Mouse (Mus musculus) c-Kit-positive CD71-negative TER-119-negative erythroid progenitor cells, embryonic 14.5 days (primary cell): ENCODE results near the gene Draxin.
"Not testable (repeated sequence)": the region's sequence is repeated elsewhere in the genome, so short reads cannot be mapped to it uniquely, and the experiment has no call there.

ENCODE experiments used
- DNase-seq: peaks from one replicate; pipeline ENCODE4 v3.0.0-alpha.2; 2013; ENCODE audit warnings: low read depth

Gene Draxin

DNA sequence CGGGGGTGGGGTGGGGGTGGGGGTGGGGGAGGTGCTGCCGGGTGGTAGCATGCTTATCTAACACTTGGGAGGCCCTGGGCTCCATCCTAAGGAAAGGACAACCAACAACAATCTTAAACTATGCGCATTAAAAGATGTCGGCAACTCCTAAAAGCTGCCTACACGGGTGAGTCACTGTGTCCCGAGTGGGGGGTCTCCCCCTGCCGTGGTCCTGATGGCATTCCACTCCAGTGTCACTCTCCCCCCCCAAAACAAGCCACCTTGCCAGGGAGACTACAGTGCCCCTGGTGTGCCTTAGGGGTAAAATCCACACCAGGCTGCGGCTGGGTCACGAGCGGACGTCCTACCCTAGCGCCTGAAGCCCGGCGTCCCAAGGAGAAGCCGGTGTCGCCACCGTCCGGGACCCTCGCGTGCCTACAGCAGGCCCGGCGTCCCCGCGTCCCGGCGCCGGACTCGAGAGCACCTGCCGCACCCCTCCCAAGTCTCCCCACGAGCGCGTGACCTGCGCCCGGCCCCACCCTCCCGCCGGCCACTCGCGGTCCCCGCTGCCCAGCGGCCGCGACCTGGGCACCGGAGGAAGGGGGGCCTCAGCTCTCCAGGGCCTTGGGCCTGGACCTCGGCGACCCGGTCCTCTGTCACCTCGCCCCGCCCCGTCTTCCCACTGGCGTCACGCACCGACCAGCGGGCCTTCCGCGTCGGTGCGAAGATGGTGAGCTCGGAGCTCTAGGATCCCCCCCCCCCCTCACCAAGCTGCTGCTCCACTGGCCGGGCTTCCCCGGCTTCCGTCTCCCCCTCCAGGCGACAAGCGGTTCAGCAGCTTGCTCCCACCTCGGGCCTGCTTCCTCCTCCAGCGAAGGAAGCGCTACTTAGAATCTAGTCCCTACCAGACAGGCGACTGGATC, 21.0 kb upstream of the Draxin start, which contains the start of gene Fbxo6:
Gene Fbxo6 (minus strand): TSS at position 874 of the 902 bp plus-strand sequence.
- peak; percentile 85 for DNase-seq

DNA sequence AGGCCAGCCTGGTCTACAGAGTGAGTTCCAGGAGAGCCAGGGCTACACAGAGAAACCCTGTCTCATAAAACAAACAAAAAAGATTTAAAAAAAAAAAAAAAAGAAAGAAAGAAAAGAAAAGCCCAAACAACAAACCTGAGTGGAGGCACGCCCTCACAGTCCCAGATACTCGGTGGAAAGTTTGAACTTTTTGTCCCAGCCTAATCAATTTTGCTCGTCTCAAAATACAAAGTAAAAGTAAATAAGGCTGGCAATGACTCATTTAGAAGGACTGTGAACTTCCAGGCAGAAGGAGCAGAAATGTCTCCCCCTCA, 20.4 kb upstream of the Draxin start:
- no peak for DNase-seq

DNA sequence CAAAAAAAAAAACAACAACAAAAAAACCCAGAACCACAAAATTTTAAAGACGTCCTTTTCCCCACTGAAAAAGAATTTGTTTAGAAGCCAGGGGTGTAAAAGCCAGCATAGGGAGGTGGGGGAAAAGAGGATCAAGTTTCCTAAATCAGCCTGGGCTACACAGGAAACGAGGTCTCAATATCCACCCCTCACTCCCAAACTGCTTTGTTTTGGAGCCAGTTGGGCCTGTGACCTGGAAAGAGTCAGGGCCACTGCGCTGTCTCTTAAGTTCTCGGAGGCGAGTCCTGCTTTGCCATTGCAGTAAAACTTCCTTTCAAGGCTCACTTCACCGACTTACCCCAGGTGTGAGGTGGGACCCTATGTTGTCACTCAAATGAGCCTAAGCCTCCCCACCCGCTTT, 19.7 kb upstream of the Draxin start:
- no peak for DNase-seq

DNA sequence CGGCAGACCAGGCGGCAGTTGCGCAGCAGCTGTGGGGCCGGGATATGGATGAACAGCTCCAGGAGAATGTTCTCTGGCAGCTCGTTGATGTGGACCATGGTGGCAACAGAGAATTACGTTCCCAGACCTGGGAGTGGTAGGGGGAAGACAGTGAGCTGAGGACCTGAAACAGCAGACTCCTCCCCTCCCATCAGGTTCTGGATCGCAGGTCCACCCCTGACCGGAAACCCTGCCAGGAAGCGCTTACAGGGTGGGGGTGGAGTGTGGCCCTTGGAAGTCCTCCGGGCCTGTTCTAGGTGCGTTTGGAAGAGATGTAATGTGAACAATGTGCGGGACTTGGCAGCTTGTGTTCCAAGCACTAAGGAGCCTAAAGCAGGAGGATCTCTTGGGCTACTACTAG, 19.0 kb upstream of the Draxin start:
- DNase-seq: no peak

DNA sequence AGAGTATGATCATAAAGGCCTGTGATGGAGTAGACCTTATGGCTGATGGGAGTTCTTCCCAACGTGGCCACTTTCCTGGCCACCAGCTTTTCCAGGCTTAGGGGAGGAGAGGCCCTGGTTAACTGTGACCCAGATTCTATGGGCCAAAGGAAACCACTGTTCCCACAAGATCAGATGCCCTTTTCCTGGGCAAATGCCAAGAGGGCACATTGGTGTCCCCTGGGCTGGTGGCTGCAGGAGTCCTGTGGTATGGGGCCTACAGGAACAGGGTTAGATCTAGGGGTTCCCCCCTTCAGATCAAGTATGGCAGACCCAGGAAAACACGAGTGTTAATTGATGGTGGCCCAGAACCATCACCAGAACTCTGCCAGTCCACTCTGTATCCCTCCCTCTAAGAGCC, 17.2 kb upstream of the Draxin start:
- DNase-seq: no peak

DNA sequence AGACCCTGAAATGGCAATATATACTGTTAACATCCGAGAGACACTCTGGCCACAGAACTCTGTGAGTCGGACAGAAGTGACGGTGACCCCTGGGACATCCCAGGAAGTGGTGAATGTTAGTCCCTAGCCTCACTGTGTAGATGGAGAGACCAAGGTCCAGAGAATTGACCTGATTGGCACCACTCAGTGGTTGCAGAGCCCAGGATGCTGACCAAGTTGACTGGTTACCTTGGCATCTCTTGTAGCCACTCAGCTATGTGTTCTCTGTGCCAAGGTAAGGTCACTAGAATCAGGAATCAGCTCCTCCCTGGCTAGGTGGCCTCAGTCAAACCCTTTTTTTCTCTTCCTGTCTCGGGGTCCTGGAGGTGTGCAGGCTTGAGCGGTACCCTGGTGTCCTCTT, 13.2 kb upstream of the Draxin start:
- no peak for DNase-seq

DNA sequence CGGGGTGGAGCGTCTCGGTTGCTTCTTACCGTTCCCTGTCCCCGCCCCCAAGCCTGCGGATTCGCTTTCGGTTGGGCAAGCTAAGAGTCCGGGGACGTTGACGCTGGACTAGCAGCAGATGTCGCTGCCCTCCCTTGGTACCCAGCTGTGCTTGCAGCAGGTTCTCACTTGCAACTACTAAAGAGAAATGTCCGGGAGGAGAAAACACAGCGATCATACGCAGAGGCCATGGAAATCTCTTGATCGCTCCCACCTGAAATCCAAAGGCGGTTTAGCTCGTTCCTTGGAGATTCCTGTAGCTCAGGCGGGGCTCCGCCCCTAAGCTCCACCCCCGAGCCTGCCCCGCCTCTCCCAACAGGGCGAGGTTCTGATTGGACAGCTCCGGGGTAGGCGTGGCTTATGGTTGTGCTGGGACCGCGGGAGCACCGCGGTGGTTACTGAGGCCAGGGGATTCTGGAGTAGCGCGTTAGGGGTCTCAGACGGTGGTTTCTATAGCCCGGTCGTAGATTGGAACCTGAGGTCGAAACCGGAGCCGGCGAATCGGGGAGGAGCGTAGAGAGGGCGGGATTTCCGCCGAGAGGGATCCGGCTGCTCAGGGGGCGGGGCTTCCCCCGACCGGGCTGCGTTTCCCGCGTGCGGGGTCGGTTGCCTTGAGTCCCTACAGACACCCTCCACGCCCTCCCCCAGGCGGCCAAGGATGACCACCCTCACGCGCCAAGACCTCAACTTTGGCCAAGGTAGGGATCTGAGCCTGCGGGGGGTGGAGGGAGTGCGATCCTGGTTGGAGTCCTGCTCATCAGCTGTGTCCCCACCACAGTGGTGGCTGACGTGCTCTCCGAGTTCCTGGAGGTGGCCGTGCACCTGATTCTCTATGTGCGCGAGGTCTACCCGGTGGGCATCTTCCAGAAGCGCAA, 9.9 kb upstream of the Draxin start:
- peak; percentile 94 for DNase-seq

DNA sequence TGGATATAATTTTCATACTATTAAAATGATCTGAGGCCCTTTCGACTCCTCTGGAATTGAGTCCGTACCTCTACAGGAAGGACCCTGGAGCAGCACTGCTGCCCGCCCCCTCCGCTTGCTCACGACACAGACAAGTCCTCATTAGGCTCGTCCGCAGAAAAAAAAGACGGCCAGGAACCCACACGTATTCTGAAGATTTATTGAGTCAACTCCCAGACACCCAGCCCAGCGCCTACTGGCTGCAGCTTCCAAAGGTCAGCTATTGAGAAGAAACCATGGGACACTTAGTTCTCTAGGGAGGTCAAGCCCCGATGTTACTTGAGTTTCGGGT, 9.2 kb upstream of the Draxin start:
- DNase-seq: no peak

DNA sequence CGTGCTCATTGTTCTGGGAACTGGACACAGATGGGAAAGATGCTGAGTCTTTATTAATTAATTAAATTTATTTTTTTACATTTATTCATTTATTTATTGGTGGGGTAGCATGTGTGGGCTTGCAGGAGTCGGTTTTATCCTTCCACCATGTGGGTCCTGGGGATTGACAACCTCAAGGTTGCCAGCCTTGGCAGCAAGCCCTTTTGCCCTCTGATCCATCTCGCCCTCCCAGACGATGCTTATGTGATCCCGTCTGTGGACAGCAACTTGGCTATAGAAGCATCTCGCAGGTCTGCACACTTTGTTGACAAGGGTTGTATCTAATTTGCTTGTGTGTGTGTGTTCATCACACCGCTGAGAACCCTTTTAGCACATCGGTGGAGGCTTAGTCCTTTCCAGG, 7.0 kb upstream of the Draxin start:
- DNase-seq: no peak

DNA sequence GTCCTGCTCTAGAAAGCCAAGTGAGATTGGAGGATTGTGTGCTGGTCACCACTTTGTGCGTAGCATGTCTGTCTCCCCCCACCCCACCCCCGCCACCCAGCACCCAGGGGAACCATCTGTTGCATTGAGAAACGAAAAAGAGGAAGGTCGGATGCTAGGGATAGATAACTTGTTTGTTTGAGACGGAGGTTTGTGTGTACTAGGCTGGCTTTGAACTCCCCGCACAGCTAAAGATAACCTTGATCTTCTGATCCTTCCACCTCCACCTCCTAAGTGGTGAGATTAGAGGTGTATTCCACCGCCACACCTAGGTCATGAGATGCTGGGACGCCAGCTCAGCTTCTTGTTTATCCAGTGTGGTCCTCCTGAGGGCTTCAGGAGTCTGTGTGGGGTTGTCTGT, 4.5 kb upstream of the Draxin start:
- no peak for DNase-seq

DNA sequence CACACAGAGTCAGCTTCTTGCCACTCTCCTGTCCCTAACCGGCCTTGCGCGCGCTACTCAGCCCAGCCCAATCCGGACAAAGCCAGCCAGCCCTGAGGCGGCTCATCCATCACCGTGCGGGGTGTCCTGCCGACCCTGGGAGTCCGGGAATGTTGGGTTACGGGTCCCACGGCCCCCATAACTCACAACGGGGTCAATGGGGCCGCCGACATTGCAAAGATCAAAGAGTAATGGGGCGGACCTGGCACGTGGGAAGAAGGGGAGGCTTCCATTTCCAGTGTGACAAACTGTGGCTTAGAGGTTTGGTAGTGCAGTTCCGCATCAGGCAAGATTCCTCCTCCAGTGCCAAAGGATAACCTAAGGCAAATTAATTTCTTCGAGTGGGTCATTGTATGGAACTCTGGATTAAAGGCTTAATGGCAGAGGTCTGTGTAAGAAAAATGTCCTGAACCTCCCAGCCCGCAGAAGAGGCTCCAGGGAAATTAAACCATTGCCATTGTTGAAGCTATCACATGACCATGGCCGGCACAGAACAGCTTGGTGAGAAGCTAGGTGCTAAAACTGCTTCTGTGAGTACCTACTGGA, 1.1 kb upstream of the Draxin start:
- DNase-seq: no peak

DNA sequence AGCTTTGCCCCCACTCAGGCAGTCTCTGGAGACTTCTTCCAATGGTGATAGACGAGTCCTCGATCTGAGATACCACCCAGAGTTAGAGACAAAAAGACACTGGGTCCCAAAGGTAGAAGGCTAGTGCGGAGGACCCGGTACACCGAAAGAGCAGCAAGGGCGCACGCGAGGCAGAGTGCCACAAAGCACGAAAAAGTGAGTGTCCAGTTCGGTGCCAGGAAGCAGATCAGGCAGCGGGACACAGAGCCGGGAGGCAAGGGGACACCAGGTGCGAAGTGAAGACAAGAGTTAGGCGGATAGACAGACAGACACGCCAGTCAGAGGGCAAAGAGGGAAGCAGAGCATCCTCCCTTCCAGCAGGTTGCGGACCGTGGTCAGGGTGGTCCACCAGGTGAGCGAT, 365 bp downstream of the Draxin start, which contains the start of gene Mad2l2:
Gene Mad2l2 (plus strand): TSS at position 252 of the 400 bp plus-strand sequence.
- no peak for DNase-seq

DNA sequence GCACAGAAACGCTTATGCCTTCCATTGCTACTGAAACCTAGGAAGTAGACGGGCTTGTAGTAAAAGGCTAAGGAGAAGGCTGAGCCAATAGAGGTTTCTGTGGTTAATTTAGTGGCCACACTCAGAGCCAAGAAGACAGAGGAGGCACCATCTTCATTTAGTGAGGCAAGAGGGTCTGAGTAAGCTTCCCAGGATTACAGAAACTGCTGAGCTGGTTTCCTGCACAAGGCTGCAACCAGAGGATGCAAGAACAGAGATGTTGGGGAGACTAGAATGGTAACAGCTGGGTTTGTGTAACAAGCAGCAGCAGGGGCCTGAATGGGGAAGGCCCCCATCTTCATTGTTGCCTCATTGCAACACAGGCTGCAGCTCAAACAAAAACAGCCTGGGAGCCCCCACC, 1.8 kb downstream of the Draxin start:
- no peak for DNase-seq

DNA sequence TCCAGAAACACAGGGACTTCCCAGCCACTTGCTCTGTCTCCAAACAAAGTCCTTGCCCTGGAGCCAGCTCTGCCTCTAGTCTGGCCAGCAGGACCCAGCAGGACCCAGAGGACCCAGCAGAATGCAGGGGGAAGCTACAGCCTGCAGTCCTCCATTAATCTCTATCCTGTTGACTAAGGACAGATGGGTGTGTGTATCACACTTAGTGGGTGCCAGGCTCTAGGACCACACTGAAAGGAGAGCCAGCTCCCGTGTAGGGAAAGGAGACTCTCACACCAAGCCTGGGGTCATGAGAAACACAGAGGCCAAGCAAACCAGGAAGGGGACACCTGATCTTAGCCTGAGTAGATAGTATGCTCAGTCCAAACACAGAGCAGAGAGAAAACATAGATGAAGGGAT, 2.3 kb downstream of the Draxin start:
- no peak for DNase-seq

DNA sequence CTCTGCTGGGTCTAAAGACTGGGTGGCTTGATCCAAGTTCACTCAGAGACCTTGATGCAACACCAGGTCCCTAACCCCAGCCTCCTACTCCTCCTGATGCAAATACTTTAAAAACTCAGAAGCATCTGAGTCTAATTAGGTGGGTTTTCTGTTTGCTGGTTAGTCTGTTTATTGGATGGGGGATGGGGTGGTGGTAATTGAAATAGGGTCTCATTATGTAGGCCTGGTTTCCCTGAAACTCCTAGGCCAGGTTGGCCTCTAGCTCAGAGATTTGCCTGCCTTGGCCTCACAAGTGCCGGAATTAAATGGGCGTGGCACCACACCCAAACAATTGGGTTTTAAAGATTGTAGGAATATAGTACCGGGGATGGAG, 7.8 kb downstream of the Draxin start:
- no peak for DNase-seq

DNA sequence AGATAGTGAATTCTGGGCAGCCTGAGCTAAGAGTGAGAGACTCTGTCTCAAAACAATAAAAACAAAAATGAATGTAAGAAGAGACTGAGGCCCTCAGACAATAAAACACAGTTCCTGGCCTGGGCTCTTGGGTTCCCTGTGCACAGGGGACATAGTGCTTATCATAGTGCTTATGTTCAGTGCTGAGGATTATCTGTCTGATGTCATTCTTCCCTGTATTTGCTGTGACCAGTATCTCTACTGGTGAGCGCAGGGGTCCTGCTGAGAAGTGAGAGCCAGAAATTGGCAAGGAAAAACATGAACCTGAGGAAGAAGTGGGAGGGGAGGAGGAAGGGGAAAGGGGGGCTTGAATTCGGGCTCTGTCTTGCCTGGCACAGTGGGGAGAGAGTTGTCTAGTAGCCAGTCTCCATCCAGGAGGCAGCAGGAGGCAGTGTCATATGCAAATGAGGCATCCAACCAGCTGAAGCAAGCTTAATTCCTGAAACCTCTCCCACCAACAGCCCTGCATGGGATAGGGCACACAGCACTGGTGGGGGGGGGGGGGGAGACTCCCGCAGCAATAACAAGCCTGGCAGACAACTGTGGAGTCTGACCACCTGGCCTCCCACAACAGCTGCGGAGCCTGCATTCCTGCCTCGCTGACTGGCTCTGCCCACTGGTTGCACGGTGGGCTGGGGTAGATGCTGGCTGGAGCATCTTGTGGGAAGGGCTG, 8.4 kb downstream of the Draxin start:
- DNase-seq: no peak

DNA sequence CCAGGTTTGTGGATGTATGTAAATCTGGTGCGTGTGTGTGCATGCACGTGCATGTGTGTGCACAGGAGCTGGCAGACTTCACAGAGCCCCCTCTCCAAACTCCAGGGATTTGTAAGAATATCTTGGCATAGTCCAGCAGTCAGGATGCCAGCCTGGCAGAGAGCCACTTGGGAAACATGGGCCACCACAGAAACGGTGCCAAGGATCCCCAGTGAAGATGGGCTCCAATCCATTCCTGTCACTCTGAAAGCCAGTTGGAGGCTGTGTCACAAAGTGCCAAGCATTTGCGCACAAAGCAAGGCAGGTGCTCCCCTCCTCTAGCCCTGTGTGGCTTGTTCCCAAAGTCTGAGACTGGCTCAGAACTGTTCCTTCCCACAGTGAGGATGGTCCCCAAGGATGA, 9.1 kb downstream of the Draxin start:
- no peak for DNase-seq

DNA sequence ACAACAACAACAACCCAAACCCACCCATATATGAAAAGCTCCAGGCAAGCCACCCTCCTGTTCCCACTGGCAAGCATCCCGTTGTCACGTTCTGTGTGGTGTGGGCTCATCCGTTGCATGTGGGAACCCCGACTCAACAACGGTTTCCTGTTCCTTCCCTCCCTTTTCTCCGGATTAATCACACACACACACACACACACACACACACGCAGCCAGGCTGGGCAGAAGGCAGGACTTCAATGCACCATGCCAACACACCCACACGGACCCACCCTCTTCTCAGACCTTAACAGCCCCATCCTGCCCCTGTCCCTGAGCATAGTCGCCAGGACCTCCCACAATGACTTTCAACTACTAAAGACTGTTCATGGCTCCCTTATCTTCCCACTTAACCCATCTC, 9.9 kb downstream of the Draxin start:
- DNase-seq: no peak

DNA sequence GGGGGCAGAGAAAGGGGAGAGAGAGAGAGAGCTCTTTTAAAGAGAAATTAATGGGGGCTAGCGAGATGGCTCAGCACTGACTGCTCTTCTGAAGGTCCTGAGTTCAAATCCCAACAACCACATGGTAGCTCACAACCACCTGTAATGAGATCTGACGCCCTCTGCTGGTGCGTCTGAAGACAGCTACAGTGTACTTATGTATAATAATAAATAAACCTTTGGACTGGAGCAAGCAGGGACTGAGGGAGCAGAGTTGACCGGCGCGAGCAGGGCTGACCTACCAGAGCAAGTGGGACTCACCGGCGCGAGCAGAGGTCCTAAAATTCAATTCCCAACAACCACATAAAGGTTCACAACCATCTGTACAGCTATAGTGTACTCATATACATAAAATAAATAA, 10.9 kb downstream of the Draxin start:
- not testable (repeated sequence) for DNase-seq

DNA sequence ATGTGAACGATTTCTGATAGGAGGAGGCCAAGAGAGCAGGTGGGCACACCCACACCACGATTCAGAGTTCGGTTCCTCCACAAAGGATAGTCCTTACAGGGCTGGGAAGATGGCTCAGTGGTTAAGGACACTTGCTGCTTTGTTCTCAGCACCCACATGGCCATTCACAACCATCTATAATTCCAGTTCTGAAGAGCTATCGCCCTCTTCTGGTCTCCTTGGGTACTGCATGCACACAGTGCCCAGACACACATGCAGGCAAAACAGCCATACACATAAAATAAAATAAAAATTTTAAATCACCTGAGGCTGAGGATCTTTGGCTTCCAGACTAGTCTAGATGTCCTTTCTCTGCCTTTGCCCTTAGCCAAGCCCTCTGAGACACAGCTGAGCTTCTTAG, 13.1 kb downstream of the Draxin start:
- DNase-seq: no peak

DNA sequence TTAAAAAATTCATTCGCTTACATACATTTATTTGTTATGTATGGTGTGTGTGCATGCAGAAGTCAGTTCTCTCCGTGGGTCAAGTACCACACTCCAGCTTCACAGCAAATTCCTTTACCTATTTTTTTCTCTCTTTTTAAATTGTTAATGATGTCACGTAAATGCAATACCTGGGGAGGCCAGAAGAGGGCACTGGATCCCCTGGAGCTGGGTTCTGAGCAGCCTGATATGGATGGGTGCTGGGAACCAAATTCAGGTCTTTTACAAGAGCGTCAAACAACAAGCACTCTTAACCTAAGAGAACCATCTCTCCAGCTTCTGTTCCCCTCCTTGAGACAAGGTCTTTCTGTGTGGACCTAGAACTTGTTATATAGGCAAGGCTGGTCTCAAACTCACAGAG, 13.8 kb downstream of the Draxin start:
- DNase-seq: no peak

DNA sequence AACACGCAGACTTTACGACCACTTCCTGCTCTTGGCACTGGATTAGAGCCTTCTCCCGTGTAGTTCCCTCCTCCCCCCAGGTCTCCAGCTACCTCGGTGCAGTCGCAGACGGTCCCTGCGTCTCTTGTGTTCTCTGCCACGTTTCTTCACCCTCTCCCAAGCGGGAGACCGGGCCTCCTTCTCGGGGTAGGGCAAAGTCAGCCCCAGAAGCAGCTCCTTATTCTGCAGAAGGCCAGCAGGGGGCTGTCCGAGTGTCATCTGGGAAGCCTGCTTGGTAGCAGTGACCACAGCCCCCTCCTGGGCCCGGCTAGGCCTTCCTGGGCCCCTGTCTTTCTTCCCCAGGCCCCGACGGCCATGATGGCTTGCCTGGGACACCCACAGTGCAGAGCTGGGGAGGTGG, 15.0 kb downstream of the Draxin start:
- no peak for DNase-seq
